Mouse (Mus musculus) myocyte (in vitro differentiated cells): ENCODE measurements around the gene Stmn1.

Experiments used
- MYOD1 ChIP-seq, 3 experiments: IDR thresholded peaks; one replicate each; pipeline ENCODE4 v1.6.1; 2011; ENCODE audit warnings: control low read depth in 2 of 3, low read depth in 2 of 3, mild to moderate bottlenecking in 2 of 3, moderate library complexity in 1 of 3; ENCODE audit not compliant: insufficient read length in 2 of 3, control insufficient read depth in 1 of 3
- POLR2A ChIP-seq: IDR thresholded peaks from one replicate; pipeline ENCODE4 v1.6.1; 2011; ENCODE audit warnings: low read depth, mild to moderate bottlenecking, control low read depth, moderate library complexity; ENCODE audit not compliant: insufficient read length

GRCm38 (mm10) chr4:134496595-134497210 lies 28.6 kb downstream of the Stmn1 start, which contains the start of gene Paqr7:
- TF ChIP-seq POLR2A (peak; percentile 57), MYOD1 (IDR thresholded peaks at IDR 0.05; ENCODE audit: control insufficient read depth in 1 of 3, insufficient read length in 2 of 3, low read depth in 2 of 3) (peak in 1 of 3 experiments; percentile 51)
